Mouse (Mus musculus) MEL-GATA-1-ER (cell line): ENCODE results near the gene Olfr1472.
"Not testable (repeated sequence)": the region's sequence is repeated elsewhere in the genome, so short reads cannot be mapped to it uniquely, and the experiment has no call there.

ENCODE experiments used
- DNase-seq: peaks from one replicate; pipeline ENCODE4 v3.0.0-alpha.2; 2012; ENCODE audit warnings: low read depth; ENCODE audit errors: extremely low read depth

The Olfr1472 gene

DNA sequence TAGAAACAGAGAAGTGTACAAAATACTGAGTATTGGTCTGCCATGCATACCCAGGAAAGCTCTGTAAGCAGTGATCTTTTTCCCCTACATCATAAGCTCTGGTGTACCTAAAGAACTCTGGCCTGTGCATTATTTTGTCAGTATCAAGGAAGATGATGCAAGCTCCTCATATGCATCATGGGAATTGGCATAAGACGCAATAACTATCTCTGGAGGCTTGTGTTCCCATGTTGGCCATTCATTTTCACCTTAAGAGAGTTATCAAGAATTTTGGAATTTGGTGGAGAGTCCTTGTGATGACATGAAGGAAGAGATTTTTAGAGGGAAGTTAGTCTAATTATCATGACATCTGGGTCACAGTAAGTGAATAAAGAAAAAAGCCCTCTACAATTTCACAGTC lies at the start of gene Olfr1472:
Gene Olfr1472 (minus strand): TSS at position 101 of the 400 bp plus-strand sequence.
- no peak for DNase-seq

- no peak for DNase-seq
Observed at GRCm38 (mm10) chr19:13500246-13500645, 44.4 kb upstream of the Olfr1472 start, which contains the start of gene Olfr1477. TSS of gene Olfr1477 (plus strand) at chr19:13500546.

GRCm38 (mm10) chr19:13480096-13480495 lies 24.2 kb upstream of the Olfr1472 start, which contains the start of gene Olfr1475:
TSS of gene Olfr1475 (minus strand) at chr19:13480196.
- DNase-seq: no peak

GRCm38 (mm10) chr19:13469265-13469664 lies 13.4 kb upstream of the Olfr1472 start, which contains the start of gene Olfr1474:
TSS of gene Olfr1474 (plus strand) at chr19:13469565.
- DNase-seq: not testable (repeated sequence)

DNA sequence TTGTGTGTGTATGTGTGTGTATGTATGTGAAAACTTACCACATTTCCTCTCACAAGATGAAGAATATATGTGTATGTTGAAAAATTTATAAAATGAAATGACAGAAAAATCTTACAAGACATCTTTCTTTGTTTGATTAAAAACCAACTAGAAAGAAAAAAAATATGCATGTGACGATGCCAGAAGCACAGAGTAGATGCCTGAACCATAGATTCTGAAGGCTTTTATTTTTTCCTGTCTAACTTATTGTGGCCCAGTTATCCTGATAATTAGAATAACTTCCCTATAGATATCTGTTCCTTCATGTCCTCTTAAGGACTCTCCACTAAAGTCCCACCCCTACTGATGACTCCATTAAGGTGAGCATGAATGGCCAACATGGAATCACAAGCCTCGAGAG lies 12.8 kb downstream of the Olfr1472 start, which contains the start of gene Olfr1471:
Gene Olfr1471 (plus strand): TSS at position 301 of the 400 bp plus-strand sequence.
- not testable (repeated sequence) for DNase-seq

DNA sequence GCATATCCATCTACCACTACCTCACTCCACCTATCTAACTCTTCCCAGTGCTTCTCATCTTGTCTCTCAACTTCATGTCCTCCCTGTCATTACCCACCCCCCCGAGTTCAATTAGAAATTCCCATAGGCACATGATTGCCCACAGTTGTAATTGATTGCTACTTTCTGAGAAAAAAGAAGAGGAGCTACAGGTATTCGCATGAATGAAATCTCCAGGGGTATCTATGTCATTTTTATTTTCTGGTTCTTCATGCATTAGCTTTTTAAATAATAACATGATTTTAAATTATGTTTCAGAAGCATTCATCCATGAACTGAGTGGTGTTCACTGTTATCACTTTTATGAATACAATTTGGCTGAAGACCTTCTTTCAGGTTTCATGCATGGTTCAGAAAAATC lies 48.3 kb downstream of the Olfr1472 start, which contains the start of gene Olfr1469:
Gene Olfr1469 (plus strand): TSS at position 301 of the 400 bp plus-strand sequence.
- DNase-seq: no peak
